Mouse (Mus musculus) forebrain, embryonic 10.5 days (tissue): ENCODE results near the gene Cpsf4. TPM values are rescaled to one million over a fixed set of nuclear protein-coding genes. Genes with fewer than 3 reads are reported as not detected.
"Not testable (repeated sequence)": the region's sequence is repeated elsewhere in the genome, so short reads cannot be mapped to it uniquely, and the experiment has no call there.

Experiments
- DNase-seq: peaks from one replicate; pipeline ENCODE4 v3.0.0-alpha.2; 2017; ENCODE audit warnings: low spot score; ENCODE audit errors: extremely low spot score
- H3K27ac ChIP-seq: fragments of 300-500 bp; sonication (generic); 2 replicates; pipeline ENCODE4 v1.5.1; 2016; ENCODE audit warnings: mild to moderate bottlenecking
- H3K27me3 ChIP-seq: fragments of 300-500 bp; sonication (generic); 2 replicates; pipeline ENCODE4 v1.6.1; 2016; ENCODE audit warnings: mild to moderate bottlenecking; ENCODE audit not compliant: poor library complexity, severe bottlenecking
- H3K36me3 ChIP-seq: fragments of 300-500 bp; sonication (generic); replicated peaks from 2 replicates; pipeline ENCODE4 v1.6.1; 2016; ENCODE audit warnings: mild to moderate bottlenecking, moderate library complexity
- H3K4me1 ChIP-seq: fragments of 300-500 bp; sonication (generic); 2 replicates; pipeline ENCODE4 v1.6.1; 2016
- H3K4me3 ChIP-seq: fragments of 300-500 bp; sonication (generic); 2 replicates; pipeline ENCODE4 v1.5.1; 2016; ENCODE audit warnings: mild to moderate bottlenecking, moderate library complexity
- H3K9me3 ChIP-seq: fragments of 300-500 bp; sonication (generic); 2 replicates; pipeline ENCODE4 v1.6.1; 2016; ENCODE audit warnings: mild to moderate bottlenecking, moderate library complexity
- WGBS: fragments of 180-500 bp; shearing (Covaris S2); methylation state at CpG from one replicate; pipeline ENCODE4 v1.1.7; 2016; 5-methylcytosine and 5-hydroxymethylcytosine counted together
- polyA plus RNA-seq: library from polyadenylated mRNA; unstranded; fragments of >200 nt; fragmentation: Nextera tagmentation; extraction: Ambion mirVana; gene quantifications from 2 replicates; pipeline ENCODE4 v1.2.1, GENCODE M21; 2016

Cpsf4 gene
- polyA plus RNA-seq = 91.4 and 92.5 TPM in 2 replicates

- under 1% methylated on average over 51 of the region's 51 CpGs for WGBS
Observed at GRCm38 (mm10) chr5:145166536-145167305, at the start of gene Cpsf4, which contains the start of gene Ptcd1. TSS of gene Cpsf4 (plus strand) at chr5:145167213. TSS of gene Ptcd1 (minus strand) at chr5:145167108.

GRCm38 (mm10) chr5:145118005-145118404, 49.0 kb upstream of the Cpsf4 start:
- Histone ChIP-seq H3K27me3 (peaks cover 31% of the 10 kb centered on the region), H3K4me1 (peaks cover 18% of the 10 kb centered on the region), H3K4me3 (no peak overlapping the region), H3K9me3 (no peaks in the 10 kb centered on the region), H3K36me3 (peaks cover 11% of the 10 kb centered on the region), H3K27ac (no peak overlapping the region)
- no peak for DNase-seq
- 75% methylated on average over 6 of the region's 6 CpGs for WGBS

More at GRCm38 (mm10) chr5:145166536-145167305, at the start of gene Cpsf4, which contains the start of gene Ptcd1:
- DNase-seq = peak; percentile 100
- peaks cover 56% of the 10 kb centered on the region for H3K36me3 ChIP-seq
- H3K27ac ChIP-seq = peak within 1 kb of the TSS; percentile 93
- peak within 1 kb of the TSS; percentile 89 for H3K4me3 ChIP-seq
- no peaks in the 10 kb centered on the region for H3K27me3 ChIP-seq
- H3K9me3 ChIP-seq = no peaks in the 10 kb centered on the region
- peaks cover 25% of the 10 kb centered on the region for H3K4me1 ChIP-seq

GRCm38 (mm10) chr5:145118461-145118860, 48.6 kb upstream of the Cpsf4 start:
- Histone ChIP-seq H3K36me3 (peaks cover 16% of the 10 kb centered on the region), H3K27me3 (peaks cover 26% of the 10 kb centered on the region), H3K4me1 (peaks cover 18% of the 10 kb centered on the region), H3K4me3 (no peak overlapping the region), H3K27ac (no peak overlapping the region), H3K9me3 (no peaks in the 10 kb centered on the region)
- no peak for DNase-seq
- 91% methylated on average over 5 of the region's 5 CpGs for WGBS

GRCm38 (mm10) chr5:145119385-145119784, 47.6 kb upstream of the Cpsf4 start:
- Histone ChIP-seq H3K27ac (no peak overlapping the region), H3K4me3 (no peak overlapping the region), H3K4me1 (peaks cover 10% of the 10 kb centered on the region), H3K36me3 (peaks cover 25% of the 10 kb centered on the region), H3K27me3 (peaks cover 17% of the 10 kb centered on the region), H3K9me3 (no peaks in the 10 kb centered on the region)
- 84% methylated on average over 2 of the region's 2 CpGs for WGBS
- no peak for DNase-seq

- Histone ChIP-seq H3K4me1 (0 out of 2 replicates have a peak, but pooled peaks cover 4% of the 10 kb centered on the region), H3K4me3 (no peak overlapping the region), H3K36me3 (peaks cover 40% of the 10 kb centered on the region), H3K27ac (no peak overlapping the region), H3K9me3 (no peaks in the 10 kb centered on the region), H3K27me3 (peaks cover 2% of the 10 kb centered on the region; the same call in 1 of the 2 replicates)
- no peak for DNase-seq
- 76% methylated on average over 7 of the region's 7 CpGs for WGBS
Observed at GRCm38 (mm10) chr5:145120921-145121320, 46.1 kb upstream of the Cpsf4 start.

GRCm38 (mm10) chr5:145123396-145123795, 43.6 kb upstream of the Cpsf4 start:
- 95% methylated on average over 19 of the region's 19 CpGs for WGBS
- no peak overlapping the region for H3K4me3 ChIP-seq
- 0 out of 2 replicates have a peak, but pooled peaks cover 4% of the 10 kb centered on the region for H3K4me1 ChIP-seq
- no peaks in the 10 kb centered on the region for H3K9me3 ChIP-seq
- H3K36me3 ChIP-seq = peaks cover 65% of the 10 kb centered on the region
- no peak overlapping the region for H3K27ac ChIP-seq
- no peaks in the 10 kb centered on the region for H3K27me3 ChIP-seq
- no peak for DNase-seq

- H3K4me1 ChIP-seq = no peaks in the 10 kb centered on the region
- peaks cover 94% of the 10 kb centered on the region for H3K36me3 ChIP-seq
- 97% methylated on average over 9 of the region's 9 CpGs for WGBS
- H3K27ac ChIP-seq = no peak overlapping the region
- DNase-seq = no peak
- H3K4me3 ChIP-seq = no peak overlapping the region
- no peaks in the 10 kb centered on the region for H3K9me3 ChIP-seq
- no peaks in the 10 kb centered on the region for H3K27me3 ChIP-seq
Observed at GRCm38 (mm10) chr5:145126580-145126979, 40.4 kb upstream of the Cpsf4 start.

- no peaks in the 10 kb centered on the region for H3K27me3 ChIP-seq
- no peaks in the 10 kb centered on the region for H3K9me3 ChIP-seq
- peaks cover 100% of the 10 kb centered on the region for H3K36me3 ChIP-seq
- H3K4me3 ChIP-seq = no peak overlapping the region
- DNase-seq = no peak
- WGBS = 96% methylated on average over 4 of the region's 4 CpGs
- no peak overlapping the region for H3K27ac ChIP-seq
- H3K4me1 ChIP-seq = no peaks in the 10 kb centered on the region
Observed at GRCm38 (mm10) chr5:145129124-145129523, 37.9 kb upstream of the Cpsf4 start.

GRCm38 (mm10) chr5:145129773-145130172, 37.2 kb upstream of the Cpsf4 start:
- not testable (repeated sequence) for H3K27me3 ChIP-seq, DNase-seq, H3K4me1 ChIP-seq, H3K9me3 ChIP-seq, H3K27ac ChIP-seq, H3K4me3 ChIP-seq
- 87% methylated on average over 6 of the region's 6 CpGs for WGBS
- H3K36me3 ChIP-seq = peaks cover 100% of the 10 kb centered on the region

GRCm38 (mm10) chr5:145130191-145130590, 36.8 kb upstream of the Cpsf4 start:
- H3K4me1 ChIP-seq = no peaks in the 10 kb centered on the region
- H3K27ac ChIP-seq = no peak overlapping the region
- WGBS = 93% methylated on average over 11 of the region's 11 CpGs
- H3K9me3 ChIP-seq = no peaks in the 10 kb centered on the region
- no peak for DNase-seq
- peaks cover 100% of the 10 kb centered on the region for H3K36me3 ChIP-seq
- no peak overlapping the region for H3K4me3 ChIP-seq
- H3K27me3 ChIP-seq = no peaks in the 10 kb centered on the region

- no peak for DNase-seq
- 95% methylated on average over 3 of the region's 3 CpGs for WGBS
- no peaks in the 10 kb centered on the region for H3K4me1 ChIP-seq
- no peaks in the 10 kb centered on the region for H3K27me3 ChIP-seq
- no peaks in the 10 kb centered on the region for H3K9me3 ChIP-seq
- H3K4me3 ChIP-seq = no peak overlapping the region
- H3K36me3 ChIP-seq = peaks cover 100% of the 10 kb centered on the region
- no peak overlapping the region for H3K27ac ChIP-seq
Observed at GRCm38 (mm10) chr5:145130995-145131394, 36.0 kb upstream of the Cpsf4 start.

GRCm38 (mm10) chr5:145133275-145133674, 33.7 kb upstream of the Cpsf4 start:
- not testable (repeated sequence) for DNase-seq
- H3K36me3 ChIP-seq = peaks cover 94% of the 10 kb centered on the region

GRCm38 (mm10) chr5:145138836-145139235, 28.2 kb upstream of the Cpsf4 start:
- 31% methylated on average over 6 of the region's 6 CpGs for WGBS
- no peak for DNase-seq
- Histone ChIP-seq H3K36me3 (peaks cover 64% of the 10 kb centered on the region), H3K4me3 (peak overlapping the region; percentile 97), H3K4me1 (peaks cover 29% of the 10 kb centered on the region), H3K27ac (peak overlapping the region; percentile 99), H3K9me3 (no peaks in the 10 kb centered on the region), H3K27me3 (no peaks in the 10 kb centered on the region)

More at GRCm38 (mm10) chr5:145133275-145133674, 33.7 kb upstream of the Cpsf4 start:
- H3K9me3 ChIP-seq, H3K27me3 ChIP-seq, H3K4me3 ChIP-seq, H3K27ac ChIP-seq: not testable (repeated sequence)
- WGBS = 94% methylated on average over 6 of the region's 6 CpGs
- H3K4me1 ChIP-seq = peaks cover 11% of the 10 kb centered on the region
